Mouse (Mus musculus): ENCODE measurements around the gene Cep55. TPM values are rescaled to one million over a fixed set of nuclear protein-coding genes. Genes with fewer than 3 reads are reported as not detected.

The Cep55 gene
- total RNA-seq, 2 experiments from 2014 or later = 0.30 to 0.31 TPM

DNA sequence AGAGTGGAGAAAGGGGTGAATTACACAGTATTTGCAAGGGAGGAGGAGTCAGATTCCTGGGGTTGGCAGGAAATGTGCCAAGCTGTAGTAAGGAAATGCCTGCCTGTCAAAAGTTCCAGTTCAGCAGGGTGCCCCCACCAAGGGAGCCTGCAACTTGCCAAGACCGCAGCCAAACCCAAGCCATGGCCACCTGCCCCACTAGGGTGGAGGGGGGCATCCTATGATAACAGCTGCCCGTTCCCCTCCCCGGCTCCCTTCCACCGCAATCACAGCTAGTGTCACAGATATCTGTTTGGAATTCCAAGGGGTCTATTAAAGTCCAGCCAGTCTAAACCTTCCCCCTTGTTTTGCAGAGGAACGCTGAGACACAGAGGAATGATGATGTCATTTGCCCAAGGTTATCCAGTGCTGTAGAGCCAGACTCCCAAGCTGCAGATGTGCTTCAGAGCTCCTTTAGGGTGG lies 12.5 kb upstream of the Cep55 start:
- intact Hi-C loops (cut with DNase I) = loop anchor here (5.0 kb wide), 1 partner anchor 50 kb away; no protein-coding TSS in a partner anchor

DNA sequence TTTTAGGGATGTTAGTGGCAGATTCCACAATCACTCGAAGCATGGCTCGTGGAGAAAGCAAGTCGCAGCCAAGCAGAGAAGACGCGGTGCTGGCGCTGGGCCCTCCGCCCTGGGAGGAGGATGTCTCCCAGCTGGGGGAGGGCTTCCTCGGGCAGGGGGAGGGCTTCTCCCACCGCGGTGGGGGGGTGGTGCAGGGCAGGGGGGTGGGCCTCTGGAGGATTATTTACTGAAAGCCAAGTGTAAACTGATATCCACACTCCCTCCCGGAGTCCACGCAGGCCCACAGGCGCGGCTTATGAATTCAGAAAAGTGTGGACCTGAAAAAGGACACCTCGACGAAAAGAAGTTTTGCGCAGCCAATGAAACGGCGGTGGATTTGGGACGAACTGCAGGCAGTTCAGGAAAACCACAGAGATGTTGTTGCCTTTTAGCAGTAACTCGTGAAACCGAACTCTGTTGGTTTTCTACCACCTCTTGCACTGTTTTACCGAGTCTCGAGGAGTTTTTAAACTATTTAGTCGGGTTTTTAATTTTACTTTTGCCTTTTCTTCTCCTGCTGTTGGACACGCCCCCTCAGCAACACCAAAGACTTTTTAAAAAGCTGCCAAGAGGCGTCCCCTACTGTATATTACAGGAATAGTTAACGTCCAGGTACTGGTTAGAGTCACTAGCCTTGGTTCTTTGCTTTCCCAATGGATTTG lies 11.4 kb upstream of the Cep55 start, which contains the start of gene Myof:
TSS of gene Myof (minus strand) at position 297 of the 701 bp plus-strand sequence.
- intact Hi-C loops (cut with DNase I) = loop anchor here (5.0 kb wide), 1 partner anchor 51 kb away; no protein-coding TSS in a partner anchor
- peak in 1 of 2 experiments; percentile 60 for DNase-seq

More for the DNA sequence above, 12.5 kb upstream of the Cep55 start:
- peak in 1 of 2 experiments; percentile 8 for DNase-seq

DNA sequence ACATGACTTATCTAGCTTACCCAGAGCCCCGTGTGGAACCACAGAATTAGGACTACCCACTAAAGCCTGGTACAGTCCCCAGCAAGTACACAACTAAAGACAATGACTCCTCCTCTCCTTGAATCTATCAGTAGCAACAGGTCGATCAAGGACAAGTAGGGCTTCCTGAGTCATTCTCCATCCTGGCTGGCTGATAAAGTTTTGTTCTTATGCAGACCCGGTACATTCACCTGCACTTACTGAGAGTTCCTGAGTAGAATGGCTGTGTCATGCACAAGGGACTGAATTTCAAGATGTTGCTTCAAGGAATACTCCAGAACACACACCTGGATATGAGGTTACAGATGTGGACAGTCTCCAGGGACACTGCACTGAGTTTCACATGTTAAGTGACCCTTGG lies 9.6 kb upstream of the Cep55 start:
- intact Hi-C loops (cut with DNase I) = no loop called here
- no peak for DNase-seq

DNA sequence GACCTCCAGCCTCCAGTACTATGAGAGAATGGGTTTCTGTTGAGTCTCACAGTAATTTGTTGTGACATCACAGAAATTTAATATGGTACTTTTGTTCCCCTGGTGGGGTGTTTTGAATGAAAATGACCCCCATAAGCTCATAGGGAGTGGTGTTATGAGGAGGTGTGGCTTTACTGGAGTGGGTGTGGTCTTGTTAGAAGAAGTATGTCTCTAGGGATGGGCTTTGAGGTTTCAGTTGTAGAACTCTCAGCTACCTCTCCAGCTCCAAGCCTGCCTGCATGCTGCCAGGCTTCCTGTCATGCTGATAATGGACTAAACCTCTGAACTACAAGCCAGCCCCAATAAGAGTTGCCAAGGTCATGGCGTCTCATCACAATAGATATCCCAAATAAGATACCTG lies 5.1 kb upstream of the Cep55 start:
- no peak for DNase-seq
- intact Hi-C loops (cut with DNase I) = no loop called here

DNA sequence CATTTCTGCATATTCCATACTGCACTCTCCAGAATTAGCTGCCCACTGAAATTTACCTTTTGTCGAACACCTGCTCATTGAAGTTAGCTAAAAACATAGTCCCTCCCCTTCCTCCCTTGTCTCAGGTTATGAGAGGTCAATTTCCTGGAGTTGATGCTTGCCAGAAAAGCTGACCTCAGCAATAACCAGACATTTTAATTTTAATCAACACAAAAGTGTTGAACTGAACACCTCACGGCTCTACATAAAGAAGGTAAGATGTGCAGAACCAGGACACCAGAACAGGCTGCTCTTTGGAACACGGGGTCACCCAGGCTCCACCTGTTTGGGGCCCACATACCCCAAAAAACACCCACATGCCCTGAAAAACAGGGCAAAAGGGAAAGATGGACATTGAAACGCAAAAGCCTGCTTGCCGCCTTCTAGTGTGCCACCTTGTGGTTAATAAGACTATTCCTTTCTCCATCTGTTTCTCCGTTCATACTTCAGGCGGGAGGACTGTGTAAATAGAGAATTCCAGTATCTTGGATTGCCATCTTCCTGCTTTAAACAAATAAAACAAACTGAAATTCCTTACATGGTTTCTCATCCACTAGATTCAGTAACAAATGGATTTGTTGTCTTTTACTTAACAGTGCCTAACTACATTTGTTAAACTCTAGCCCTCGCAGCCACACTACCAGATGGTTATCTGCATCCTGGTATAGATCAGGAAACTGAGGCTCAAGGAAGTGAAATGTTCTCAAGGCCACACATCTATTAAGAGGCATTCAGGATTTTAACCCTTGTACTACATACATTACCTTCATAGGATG lies 1.4 kb upstream of the Cep55 start:
- DNase-seq = no peak
- intact Hi-C loops (cut with DNase I) = loop anchor here (2.0 kb wide), 1 partner anchor 99 kb away; no protein-coding TSS in a partner anchor

DNA sequence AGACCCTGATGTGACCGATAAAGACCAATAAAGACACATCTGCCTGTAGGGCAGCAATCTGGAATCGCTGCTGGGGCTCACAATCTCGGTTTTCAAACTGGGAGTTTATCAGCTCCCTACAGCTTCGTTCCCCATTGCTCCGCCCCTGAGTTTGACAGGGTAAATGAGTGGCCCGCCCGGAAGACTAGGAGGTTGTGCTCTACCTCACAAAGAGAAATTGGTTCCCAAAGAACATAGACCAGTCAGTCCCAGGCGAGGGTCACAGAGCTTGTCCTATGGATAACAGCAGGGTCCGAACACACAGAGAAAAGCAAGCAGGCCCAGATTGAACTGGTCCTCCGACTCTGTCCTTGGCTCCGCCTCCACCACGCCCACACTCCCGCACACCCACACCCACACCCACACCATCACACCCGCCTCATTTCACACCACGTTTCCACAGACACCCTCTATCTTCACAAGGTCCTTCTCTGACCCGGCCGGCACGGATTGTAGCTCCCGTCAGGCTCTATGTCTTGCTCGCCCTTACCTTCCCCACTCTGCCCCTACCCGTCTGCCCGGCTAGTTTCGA lies 577 bp upstream of the Cep55 start:
- no peak for DNase-seq
- intact Hi-C loops (cut with DNase I) = loop anchor here (2.0 kb wide), 1 partner anchor 99 kb away; no protein-coding TSS in a partner anchor

DNA sequence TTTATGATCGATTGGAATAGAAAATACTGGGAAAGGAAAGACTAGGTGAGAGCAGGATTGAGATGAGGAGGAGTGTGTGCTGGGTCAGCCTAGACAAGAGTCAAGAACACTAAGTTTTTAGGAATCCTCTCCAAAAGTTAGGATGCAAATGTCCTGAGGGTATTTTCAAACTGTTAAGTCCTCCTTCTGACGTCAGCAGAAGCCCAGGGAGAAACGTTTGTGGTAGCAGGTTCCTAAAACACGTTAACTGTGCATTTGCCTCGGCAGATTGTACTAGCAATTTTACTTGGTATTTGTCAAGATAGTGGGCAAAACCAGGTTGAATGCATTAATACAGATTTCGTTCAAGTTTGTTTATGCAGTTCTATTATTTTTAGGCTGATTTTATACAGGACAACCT lies 987 bp downstream of the Cep55 start:
- intact Hi-C loops (cut with DNase I) = loop anchor here (2.0 kb wide), 1 partner anchor 101 kb away; no protein-coding TSS in a partner anchor

DNA sequence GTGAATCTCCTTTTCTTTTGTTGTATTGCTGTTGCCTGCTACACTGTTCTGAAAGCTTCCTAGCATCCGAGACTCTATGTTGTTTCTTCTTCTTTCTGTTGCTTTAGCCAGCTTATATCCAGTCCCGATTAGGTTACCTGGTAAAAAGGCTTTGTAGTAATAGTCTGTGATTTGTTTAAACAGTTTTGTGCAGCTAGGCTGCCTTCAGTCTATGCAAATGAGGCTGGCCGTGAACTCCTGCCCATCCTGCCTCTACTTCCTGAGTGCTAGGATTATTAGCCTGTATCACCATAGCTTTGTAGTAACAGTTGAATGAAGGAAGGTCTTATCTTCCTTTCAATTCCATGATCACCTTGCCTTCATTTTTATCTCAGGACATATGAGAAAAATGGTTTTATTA lies 1.5 kb downstream of the Cep55 start:
- no peak for DNase-seq
- intact Hi-C loops (cut with DNase I) = no loop called here

More for the DNA sequence above, 987 bp downstream of the Cep55 start:
- DNase-seq = no peak

DNA sequence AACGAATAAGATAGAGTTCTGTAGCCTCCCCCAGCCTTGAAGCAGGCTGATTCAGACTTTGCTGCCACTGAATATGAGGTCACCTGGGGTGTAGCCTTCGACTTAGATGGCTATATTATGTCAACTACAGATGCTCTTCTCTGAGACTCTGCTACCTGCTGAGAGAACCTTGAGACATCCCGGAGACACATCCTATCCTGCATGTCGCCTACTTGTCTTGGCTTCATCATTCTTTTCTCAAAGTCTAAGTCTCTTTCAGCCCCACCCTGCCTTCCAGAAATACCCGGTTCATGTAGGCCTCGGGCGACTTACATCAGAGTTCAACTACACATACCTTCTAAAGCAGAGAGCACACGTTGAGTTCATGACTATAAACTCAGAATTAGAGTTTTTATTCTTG lies 2.1 kb downstream of the Cep55 start:
- intact Hi-C loops (cut with DNase I) = no loop called here
- DNase-seq = no peak

DNA sequence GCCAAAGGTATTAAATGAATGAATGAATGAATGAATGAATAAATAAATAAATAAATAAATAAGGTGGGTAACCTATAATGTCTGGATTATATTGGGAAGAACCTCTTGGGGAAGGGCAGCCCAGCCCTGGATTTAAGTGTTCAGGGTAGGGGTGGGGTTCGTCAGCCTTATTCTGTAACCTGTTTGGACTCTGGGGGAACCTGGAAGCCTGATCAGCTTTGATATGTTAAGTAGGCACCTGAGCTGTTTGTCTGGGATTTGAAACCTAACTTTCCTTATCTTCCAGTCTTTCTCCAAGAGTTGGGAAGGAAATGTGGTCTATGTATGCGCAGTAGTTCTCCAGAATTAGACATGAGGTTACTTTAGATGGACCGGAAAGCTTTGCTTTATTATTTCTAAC lies 8.4 kb downstream of the Cep55 start:
- intact Hi-C loops (cut with DNase I) = no loop called here
- no peak for DNase-seq

DNA sequence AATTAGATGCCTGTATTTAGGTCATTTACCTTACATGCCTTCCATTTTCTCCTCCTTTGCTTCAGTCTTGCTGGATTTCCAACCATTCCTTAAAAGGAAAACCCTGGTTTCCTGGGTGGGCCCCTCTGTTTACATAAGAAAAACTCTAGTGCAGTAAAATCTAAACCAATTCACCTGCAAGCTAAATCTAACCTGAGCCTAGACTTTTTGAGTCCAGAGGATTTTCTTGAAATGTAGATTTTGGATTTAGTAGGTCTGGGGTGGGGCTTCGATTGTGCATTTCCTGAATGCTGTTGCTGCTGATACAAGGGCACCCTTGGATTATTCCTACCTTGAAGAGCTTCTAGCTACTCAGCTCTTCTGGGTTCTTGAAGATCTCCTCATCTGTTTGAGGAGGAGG lies 9.2 kb downstream of the Cep55 start:
- intact Hi-C loops (cut with DNase I) = no loop called here

DNA sequence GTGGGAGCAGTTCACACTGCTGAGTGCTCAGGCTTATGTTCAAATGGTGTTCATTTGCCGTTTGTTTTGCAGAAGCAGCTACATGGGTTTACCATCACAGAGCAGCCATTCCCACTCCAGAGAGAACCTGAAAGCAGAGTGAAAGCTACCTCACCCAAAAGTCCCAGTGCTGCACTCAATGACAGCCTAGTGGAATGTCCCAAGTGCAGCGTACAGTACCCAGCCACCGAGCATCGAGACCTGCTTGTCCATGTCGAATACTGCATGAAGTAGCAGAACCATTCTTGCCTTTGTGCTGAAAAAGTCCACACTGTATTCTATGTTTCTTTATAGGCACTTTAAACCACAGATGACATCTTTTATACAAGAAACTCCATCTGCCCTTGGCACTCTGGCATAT lies 18.4 kb downstream of the Cep55 start:
- no peak for DNase-seq
- intact Hi-C loops (cut with DNase I) = no loop called here

More for the DNA sequence above, 9.2 kb downstream of the Cep55 start:
- no peak for DNase-seq

DNA sequence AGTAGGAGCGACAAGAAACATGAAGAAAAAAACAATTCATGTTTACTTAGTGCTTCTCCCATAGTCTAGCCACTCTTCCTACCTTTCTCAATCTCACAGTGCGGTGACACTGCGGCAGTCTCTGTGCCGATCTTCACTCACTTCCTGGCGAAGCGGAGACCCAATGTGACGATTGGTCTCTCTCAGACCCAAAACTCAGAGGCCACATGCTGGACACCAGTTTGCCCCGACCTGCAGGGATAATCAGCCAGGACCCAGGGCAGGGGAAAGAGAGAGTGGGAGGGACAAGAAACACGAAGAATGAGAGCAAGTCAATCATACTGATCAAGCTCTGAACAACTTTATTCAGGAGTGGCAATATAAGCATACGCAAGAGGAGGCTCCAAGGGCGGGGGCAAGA lies 20.2 kb downstream of the Cep55 start:
- intact Hi-C loops (cut with DNase I) = no loop called here
- DNase-seq = no peak

DNA sequence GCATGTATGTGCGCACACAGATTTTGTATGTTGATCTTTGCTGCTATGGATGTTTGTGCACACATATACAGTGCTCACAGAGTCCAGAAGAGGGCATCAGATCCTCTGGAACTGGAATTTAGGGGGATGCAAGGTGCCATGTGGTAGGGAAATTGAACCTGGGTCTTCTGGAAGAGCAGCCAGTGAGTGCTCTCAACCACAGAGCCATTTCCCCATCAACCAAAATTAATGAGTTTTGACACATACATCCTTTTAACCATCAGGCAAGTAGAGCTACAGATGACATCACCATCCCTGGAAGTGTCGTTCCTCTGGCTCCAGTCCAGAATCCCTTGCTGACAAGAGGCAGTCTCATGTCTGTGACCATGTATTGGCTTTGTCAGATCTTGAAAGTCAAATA lies 21.4 kb downstream of the Cep55 start:
- intact Hi-C loops (cut with DNase I) = no loop called here

DNA sequence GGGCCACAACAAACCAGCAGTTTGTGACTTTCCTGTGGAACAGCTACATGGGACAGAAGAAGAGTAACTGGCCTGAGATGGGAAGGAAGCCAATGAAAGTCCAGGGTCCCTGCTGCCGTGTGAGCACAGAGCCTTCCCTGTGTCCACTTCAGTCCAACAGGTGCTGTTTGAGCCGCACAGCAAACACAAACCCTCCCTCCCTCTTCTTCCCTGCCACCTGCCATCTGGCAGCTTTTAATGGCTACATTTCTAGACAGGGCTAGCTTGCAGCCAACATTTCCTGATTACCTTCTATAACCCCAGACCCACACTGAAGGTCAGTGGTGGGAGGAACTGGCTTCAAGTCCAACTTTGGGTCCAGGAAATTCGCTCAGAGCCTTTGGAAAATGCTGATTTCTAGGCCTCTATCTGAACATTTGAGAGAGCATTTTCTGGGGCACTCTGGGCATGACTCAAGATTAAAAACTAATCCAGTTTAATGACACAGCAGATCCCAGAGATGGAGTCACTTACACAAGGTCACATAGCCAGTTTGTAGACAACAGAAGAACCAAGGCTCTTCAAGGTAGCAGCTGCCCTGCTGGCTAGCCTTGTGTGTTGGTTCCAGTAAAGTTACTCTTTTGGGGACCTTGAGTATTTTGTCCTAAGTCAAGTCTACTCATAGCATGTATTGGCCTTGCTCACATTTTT lies 23.2 kb downstream of the Cep55 start:
- intact Hi-C loops (cut with DNase I) = no loop called here
- no peak for DNase-seq

More for the DNA sequence above, 21.4 kb downstream of the Cep55 start:
- DNase-seq = no peak

DNA sequence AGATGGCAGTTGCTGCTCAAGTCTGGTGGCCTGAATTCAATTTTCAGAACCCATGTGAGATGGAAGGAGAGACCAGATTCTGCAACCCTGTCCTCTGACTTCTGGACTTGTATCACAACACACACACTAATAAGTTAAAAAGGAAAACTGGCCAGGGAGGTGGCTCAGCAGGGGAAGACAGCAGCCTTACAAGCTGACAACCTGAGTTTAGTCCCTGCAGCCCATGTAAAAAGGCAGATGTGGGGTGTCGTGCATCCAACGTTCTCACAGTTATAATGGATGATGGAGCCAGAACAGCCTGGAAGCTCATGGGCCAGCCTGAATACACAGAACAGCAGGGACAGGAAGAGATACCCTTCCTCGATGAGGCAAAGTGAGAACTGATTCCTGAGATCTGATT lies 26.6 kb downstream of the Cep55 start:
- intact Hi-C loops (cut with DNase I) = no loop called here

DNA sequence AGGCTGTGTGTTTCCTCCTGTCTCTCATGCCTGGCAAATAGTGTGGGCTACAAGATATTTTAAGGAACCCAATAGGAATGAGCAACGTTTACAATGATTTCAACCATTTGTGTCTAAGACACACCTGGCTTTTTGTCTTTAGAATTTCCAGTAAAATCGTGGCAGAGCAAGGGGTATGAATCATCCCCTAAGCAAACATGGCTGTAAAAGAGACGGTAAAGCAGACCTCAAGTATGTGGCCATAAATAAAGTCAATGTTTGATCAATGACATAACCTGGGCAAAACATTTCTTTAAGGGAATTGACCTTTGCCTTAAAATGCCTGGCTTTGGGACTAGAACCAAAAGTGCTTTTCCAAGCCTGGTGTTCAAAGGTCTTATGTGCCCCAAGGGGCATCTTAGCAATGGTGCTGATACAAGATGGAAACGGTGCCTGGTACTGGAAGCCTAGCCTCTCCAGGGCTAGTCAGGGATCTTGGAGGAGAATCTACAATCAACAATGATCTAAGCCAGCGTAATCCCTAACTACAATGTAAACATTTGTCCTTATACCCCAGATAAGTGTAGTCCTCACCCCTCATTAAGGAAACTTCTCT lies 28.2 kb downstream of the Cep55 start:
- DNase-seq = no peak
- intact Hi-C loops (cut with DNase I) = no loop called here

More for the DNA sequence above, 26.6 kb downstream of the Cep55 start:
- no peak for DNase-seq

DNA sequence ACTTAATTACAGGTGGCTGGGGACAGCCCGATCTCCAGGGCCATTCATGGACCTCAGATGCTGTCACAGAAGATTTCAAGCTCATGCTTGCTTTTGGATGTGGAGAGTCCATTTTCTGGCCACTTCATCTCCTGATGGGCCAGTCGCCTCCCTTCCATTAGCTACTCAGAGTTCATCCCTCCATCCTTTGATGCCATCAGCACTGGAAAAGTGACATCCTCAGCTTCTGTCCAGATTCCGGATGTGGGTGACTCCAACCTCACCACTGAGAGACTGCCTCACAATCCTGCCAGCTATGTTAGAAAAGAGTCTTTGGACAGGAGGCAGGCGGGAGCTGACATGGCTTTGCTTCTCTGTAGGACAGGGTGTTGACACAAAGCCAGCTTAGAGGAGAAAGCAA lies 31.0 kb downstream of the Cep55 start:
- DNase-seq = no peak
- intact Hi-C loops (cut with DNase I) = no loop called here

DNA sequence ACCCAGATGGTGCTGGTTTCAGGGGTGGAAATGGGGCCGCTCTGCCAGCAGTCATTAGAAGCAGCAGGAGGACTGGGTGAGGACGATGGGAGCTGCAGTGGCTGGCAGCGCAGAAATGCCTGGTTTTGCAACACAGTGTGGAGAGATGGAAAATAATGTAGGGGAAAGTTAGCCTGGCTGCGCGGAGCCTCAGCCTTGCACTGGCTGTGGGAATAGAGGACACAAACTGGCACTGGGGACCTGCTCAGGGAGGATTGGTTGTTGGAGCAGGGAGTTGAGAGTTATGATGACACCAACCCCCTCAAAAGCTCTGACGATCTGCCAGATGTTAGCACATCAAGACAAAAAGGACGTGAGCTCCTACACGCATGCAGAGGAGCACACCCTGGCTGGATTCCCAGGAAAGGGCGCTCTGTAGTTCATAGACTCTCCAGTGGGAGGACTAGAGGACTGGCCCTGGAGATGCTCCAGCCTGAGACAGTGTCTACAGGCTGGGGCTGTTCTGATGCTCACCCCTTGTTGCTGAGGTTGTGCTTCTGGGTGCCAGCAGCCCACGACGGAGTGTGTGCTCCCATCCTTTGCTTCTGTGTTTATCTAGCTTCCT lies 32.2 kb downstream of the Cep55 start:
- peak; percentile 14 to 31 for DNase-seq
- intact Hi-C loops (cut with DNase I) = no loop called here

DNA sequence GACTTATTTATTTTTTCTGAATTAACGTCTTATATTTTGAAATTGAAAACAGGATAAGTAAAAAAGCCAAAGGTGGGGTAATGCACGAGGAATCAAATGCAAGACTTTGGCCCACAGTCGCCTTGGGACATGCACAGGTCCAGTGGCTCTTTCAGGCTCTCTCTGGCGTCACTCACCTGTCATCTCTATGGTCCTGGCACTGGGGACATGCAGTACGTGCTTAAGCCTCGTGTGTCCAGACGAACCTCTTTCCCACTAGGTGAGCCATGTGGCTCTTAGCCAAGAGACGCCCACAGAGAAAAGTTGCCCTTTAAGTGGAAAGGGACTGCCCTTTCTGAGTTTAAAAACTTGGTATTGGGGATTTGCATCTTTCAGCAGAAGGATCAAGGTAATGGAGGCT lies 34.5 kb downstream of the Cep55 start:
- intact Hi-C loops (cut with DNase I) = no loop called here
- no peak for DNase-seq

Measured in gastrocnemius, postnatal 36 days (tissue).